Mouse (Mus musculus) megakaryocyte progenitor cell, adult 5-6 weeks (primary cell): ENCODE measurements at regions not wholly inside any gene's neighbourhood (a gene's known extent, or its start where the extent isn't known, plus 50 kb on each side); places are given as distances from the start of the nearest gene placed in this dataset.

Source experiments
- ATAC-seq: replicated peaks from 2 replicates; pipeline ENCODE4 v1.8.0; 2016; ENCODE audit warnings: mild to moderate bottlenecking, moderate TSS enrichment, inconsistent platforms; ENCODE audit not compliant: poor library complexity

- ATAC-seq: no peak
Observed at GRCm38 (mm10) chr10:117516510-117516909, 112.8 kb upstream of the Cpm start.

GRCm38 (mm10) chr10:117515777-117516501, 113.4 kb upstream of the Cpm start:
- peak; percentile 72 for ATAC-seq

GRCm38 (mm10) chr10:117515039-117515438, 114.3 kb upstream of the Cpm start:
- no peak for ATAC-seq

GRCm38 (mm10) chr10:117513925-117514546, 115.3 kb upstream of the Cpm start:
- ATAC-seq: no peak

- ATAC-seq: no peak
Observed at GRCm38 (mm10) chr10:117512424-117513257, 116.7 kb upstream of the Cpm start.

- no peak for ATAC-seq
Observed at GRCm38 (mm10) chr10:117511483-117512406, 117.6 kb upstream of the Cpm start.

- no peak for ATAC-seq
Observed at GRCm38 (mm10) chr10:117510529-117511482, 118.5 kb upstream of the Cpm start.

GRCm38 (mm10) chr10:117510224-117510486, 119.1 kb upstream of the Cpm start:
- ATAC-seq: no peak

GRCm38 (mm10) chr10:117509431-117510223, 119.7 kb upstream of the Cpm start:
- no peak for ATAC-seq

GRCm38 (mm10) chr10:117506252-117506992, 122.9 kb upstream of the Cpm start:
- ATAC-seq: no peak

GRCm38 (mm10) chr10:117505529-117505928, 123.8 kb upstream of the Cpm start:
- no peak for ATAC-seq

- ATAC-seq: no peak
Observed at GRCm38 (mm10) chr10:117505057-117505456, 124.2 kb upstream of the Cpm start.

- ATAC-seq: no peak
Observed at GRCm38 (mm10) chr10:117504267-117504902, 124.6 kb upstream of the Cpsf6 start.

GRCm38 (mm10) chr10:117503222-117504184, 123.7 kb upstream of the Cpsf6 start:
- ATAC-seq: no peak

GRCm38 (mm10) chr10:117502731-117503130, 122.9 kb upstream of the Cpsf6 start:
- ATAC-seq: no peak

GRCm38 (mm10) chr10:117502135-117502534, 122.3 kb upstream of the Cpsf6 start:
- ATAC-seq: no peak

- no peak for ATAC-seq
Observed at GRCm38 (mm10) chr10:117501426-117501825, 121.6 kb upstream of the Cpsf6 start.
